Mouse (Mus musculus) layer of hippocampus, adult 18-20 months (tissue): ENCODE data around the gene Cobll1. TPM values are rescaled to one million over a fixed set of nuclear protein-coding genes. Genes with fewer than 3 reads are reported as not detected.
A peak's percentile ranks its signal among the peaks of the same experiment; 100 is the strongest.

ENCODE experiments used
- DNase-seq, 2 experiments: peaks; one replicate each; pipeline ENCODE4 v3.0.0; 2022; ENCODE audit warnings: low spot score in 2 of 2
- total RNA-seq, 2 experiments: library from RNA; stranded (reverse); gene quantifications; 2 replicates each; pipeline ENCODE4 v1.2.3; 2021

Cobll1 gene
- total RNA-seq, 2 experiments from 2014 or later: 7.3 to 7.5 TPM

DNA sequence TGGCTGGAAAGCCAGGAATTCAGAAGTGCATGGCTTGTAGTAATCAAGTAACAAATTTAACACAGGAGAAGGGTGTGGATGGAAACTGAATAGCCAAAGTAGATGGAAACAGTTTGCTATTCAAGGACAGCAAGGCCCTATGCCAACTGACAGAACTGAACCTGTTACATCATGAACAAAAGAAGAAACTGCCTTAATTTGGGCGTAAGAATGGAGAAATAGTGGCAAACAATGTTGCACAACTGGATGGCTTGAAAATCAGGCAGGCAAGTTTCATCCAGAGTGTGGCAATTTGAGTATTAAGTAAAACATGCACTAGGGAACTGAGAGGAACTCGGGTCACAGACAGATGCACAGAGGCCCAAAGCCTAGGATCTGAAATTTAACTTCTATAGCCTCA is 137.8 kb downstream of the Cobll1 start:
- no peak for DNase-seq

DNA sequence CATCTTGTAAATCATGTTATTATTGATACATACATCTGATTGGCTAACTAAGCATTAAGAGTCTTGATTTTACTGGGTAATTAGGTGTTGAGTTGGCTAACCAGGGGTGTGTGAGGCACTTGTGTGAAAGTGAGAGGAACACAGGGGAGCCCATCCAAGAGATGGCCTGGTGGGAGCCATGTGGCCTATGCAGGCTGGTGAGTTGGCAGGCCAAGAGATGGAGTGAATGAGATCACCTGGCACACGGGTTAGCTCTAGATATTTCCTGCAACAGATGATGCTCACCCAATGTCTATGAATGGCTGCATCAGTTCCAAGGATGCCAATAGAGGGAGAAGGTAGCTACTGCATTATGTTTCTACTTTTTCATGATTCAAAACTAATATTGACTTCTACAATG is 139.2 kb downstream of the Cobll1 start:
- no peak for DNase-seq

DNA sequence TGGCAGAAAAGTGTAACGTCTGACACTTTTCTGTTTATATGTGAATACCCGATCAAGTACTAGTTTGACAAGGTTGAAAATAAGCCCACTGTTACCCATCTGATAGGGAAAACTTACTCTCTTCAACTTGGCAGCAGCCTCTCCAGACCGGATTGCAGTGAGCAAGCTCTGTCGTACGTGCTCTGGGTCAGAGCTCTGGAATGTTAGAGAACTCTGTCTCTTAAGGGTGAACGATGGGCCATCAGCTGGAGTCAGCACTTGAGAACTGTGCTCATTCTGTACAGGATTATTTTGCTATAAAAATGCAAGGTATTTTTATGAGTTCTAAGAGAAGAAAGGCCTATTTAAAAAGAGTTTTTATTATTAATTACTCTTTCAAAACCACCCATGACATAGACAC is 143.6 kb downstream of the Cobll1 start:
- no peak for DNase-seq

DNA sequence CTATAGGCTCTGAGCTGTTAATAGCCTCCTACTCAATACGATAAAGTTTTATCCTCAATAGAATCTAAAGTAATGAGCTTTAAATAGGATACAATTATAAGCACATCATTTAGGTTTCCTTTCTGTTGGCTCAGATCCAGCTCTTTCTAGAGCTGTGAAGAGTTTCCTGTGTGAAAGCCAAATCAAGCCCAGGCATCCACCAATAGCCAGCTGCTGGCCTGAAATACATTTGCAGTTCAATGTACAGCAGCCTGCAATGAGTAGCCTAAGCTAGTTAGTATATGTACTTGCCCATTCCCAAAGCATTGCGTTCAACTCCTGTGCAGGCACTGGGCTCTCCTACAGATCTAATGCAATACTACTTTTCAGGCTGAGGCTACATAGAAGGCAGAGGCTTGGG is 145.2 kb downstream of the Cobll1 start:
- DNase-seq: no peak

DNA sequence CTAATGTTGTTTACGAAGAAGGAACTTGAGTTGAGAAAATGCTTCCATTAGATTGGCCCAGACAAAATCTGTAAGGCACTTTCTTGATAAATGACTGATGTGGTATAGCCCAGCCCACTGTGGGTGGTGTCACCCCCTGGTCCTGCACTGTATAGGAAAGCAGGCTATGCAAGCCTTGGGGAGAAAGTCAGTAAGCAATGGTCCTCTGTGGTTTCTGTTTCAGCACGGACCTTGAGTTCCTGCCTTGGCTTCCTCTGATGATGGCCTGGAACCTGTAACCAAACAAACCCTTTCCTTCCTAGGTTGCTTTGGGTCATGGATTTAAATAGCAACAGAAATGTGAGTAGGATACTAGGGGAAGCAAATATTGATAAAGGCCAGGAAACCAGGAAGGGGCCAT is 148.2 kb downstream of the Cobll1 start:
- DNase-seq: no peak

- DNase-seq: no peak
Observed at GRCm38 (mm10) chr2:65087197-65087596, 152.0 kb downstream of the Cobll1 start.

DNA sequence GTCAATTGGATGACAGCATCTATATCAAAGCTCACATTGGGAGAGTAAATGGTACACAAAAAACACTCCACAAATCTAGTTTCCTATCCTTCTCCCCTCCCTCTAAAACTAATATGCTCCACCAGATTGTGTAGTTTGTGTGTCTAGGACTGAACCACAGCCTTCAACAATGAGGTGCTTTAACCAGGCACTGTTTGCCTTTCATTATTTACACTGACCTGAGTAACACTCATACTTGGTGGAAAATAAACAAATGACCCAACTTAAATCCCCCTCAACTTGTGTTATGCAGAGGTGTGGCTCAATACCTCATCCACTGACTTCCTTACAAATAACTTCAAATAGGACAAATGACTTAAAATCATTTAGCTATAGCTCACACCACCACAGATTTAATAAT is 155.8 kb downstream of the Cobll1 start:
- DNase-seq: no peak

GRCm38 (mm10) chr2:65077544-65077943 is 161.7 kb downstream of the Cobll1 start:
- peak; percentile 40 to 76 for DNase-seq

- DNase-seq: no peak
Observed at GRCm38 (mm10) chr2:65075840-65076239, 163.4 kb downstream of the Cobll1 start.

- no peak for DNase-seq
Observed at GRCm38 (mm10) chr2:65075431-65075830, 163.8 kb downstream of the Cobll1 start.

- DNase-seq: no peak
Observed at GRCm38 (mm10) chr2:65072205-65072604, 167.0 kb downstream of the Cobll1 start.

GRCm38 (mm10) chr2:65053764-65054163 is 185.4 kb downstream of the Cobll1 start:
- no peak for DNase-seq

GRCm38 (mm10) chr2:65052191-65053012 is 186.8 kb downstream of the Cobll1 start:
- no peak for DNase-seq

DNA sequence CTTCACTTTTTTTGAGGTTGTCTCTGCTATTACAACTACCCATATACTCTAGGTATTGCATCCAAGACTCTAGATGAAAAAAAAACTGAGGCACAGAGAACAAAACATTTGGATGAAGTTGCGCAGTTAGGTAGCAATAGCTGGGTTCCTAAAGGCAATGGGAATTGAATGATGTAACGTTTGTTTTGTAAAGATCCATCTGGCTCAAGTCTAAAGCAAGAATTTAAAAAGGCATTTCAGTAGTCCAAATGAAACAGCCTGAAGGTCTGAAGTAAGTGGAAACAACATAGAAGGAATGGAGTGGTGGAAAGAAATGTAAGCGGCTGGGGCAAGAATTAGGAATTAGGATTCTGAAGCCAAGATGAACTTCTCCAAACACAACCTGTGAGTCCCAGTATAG is 188.4 kb downstream of the Cobll1 start:
- DNase-seq: no peak

GRCm38 (mm10) chr2:65048234-65049017 is 190.8 kb downstream of the Cobll1 start:
- no peak for DNase-seq

Other genes starting within 250 kb of the Cobll1 start
- 10 to 100 TPM; 32.2 to 32.6 TPM for gene Grb14, start 214.4 kb downstream of the Cobll1 start, total RNA-seq
- gene Slc38a11, start 124.6 kb upstream of the Cobll1 start, total RNA-seq: 1 to 10 TPM; 1.5 to 2.5 TPM